Mouse (Mus musculus) layer of hippocampus, adult 18-20 months (tissue): ENCODE results near the gene Actl6b. TPM values are rescaled to one million over a fixed set of nuclear protein-coding genes. Genes with fewer than 3 reads are reported as not detected.
A peak's percentile ranks its signal among the peaks of the same experiment; 100 is the strongest.

Experiments
- DNase-seq, 2 experiments: peaks; one replicate each; pipeline ENCODE4 v3.0.0; 2022; ENCODE audit warnings: low spot score in 2 of 2
- long read RNA-seq: library from polyadenylated mRNA; stranded (forward); transcript quantifications from one replicate; pipeline ENCODE4 v2.0.0, GENCODE M21; 2021
- total RNA-seq, 2 experiments: library from RNA; stranded (reverse); gene quantifications; 2 replicates each; pipeline ENCODE4 v1.2.3; 2021

The Actl6b gene
- 100 to 1,000 TPM; 118 to 136 TPM for total RNA-seq
- long read RNA-seq, transcript Actl6b-205 (14 exons, 1,592 nt): major isoform, 34 of 60 reads
- long read RNA-seq, partial matches to known transcripts: 15 of 60 reads
- long read RNA-seq, other reads (novel, unspliced or antisense): 11 of 60 reads

- peak; percentile 88 to 93 for DNase-seq
Measured at GRCm38 (mm10) chr5:137553411-137553837, at the start of gene Actl6b. Gene Actl6b, plus strand, starts transcription at chr5:137553517.

DNA sequence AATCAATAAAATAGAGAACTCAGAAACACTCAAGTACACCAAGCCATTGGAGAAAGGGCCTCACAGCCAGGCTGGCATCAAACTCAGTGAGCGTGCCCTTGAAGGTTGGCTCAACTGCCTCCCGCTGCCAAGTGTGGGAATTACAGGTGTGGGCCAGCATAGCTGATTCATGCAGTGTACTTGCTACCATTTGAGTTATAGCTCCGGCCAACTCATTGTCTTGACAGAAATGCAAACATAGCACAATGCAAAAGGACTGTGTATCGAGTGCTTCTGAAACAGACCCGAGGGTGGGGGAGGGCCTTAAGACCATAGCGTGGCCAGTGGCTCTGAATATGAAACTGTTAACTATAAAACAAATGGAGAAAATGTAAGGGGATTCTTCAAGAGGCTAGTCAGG lies 49.3 kb upstream of the Actl6b start:
- no peak for DNase-seq

- peak; percentile 74 to 89 for DNase-seq
Measured at GRCm38 (mm10) chr5:137510014-137510501, 43.3 kb upstream of the Actl6b start.

- DNase-seq: no peak
Measured at GRCm38 (mm10) chr5:137510573-137511390, 42.5 kb upstream of the Actl6b start.

DNA sequence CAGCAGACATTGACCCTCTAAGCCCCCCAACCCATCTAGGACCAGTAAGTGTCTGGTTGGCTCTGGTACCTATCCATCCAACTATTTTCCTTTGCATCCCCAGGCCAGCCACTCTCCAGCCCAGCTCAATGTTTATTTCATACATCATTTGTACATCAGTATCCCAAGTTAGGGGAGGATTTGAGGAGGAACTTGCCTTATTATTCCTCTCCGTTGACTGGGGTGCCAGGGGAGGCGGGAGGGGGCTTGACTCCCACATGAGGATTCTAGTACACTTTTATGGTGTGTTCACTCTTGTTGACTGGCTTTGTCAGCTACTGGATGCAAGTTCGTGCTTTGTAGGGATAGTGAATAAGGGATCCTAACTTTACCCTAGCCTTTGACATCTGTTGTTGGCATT lies 41.6 kb upstream of the Actl6b start:
- DNase-seq: no peak

DNA sequence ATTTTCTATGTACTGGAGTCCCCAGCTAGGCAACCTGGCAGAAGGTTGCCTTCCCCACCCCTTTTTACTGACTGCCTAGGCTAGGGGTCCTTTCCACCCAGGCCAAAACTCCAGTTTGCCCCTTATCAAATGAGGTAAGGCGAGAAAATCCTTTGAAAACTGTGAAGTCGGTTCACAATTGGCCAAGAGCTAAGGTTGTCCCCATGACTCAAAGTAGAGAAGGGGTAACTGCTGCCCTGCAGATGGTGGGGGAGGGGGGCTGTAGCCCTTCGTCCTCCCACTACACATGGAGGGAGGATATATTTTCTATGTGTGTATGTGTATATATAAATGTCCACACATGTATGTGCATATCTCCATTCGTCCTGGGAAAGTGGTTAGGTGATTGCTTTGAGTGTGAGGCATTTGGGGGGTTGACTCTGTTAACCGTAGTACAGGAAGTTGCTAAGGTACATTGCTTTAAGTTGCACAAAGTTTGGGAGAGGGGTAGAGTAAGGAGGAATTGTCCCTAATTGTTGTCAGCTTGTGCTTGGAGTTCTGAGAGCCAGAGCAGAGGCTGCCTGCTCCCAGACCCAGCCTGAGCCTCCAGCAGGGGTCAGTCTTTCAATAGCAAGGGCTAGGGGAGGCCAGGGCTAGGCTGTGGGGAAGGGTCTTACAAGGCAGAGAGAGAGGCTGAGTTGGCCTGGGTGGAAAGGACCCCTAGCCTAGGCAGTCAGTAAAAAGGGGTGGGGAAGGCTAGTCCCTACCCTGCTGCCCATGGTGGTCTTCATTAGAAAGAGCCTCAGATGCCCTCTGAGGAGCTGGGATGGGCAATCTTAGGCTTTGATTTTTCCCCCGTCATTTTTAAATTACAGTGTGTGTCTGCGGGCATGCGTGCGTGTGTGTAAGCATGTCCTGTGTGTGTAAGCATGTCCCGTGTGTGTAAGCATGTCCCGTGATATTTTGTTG lies 40.2 kb upstream of the Actl6b start:
- DNase-seq: no peak

DNA sequence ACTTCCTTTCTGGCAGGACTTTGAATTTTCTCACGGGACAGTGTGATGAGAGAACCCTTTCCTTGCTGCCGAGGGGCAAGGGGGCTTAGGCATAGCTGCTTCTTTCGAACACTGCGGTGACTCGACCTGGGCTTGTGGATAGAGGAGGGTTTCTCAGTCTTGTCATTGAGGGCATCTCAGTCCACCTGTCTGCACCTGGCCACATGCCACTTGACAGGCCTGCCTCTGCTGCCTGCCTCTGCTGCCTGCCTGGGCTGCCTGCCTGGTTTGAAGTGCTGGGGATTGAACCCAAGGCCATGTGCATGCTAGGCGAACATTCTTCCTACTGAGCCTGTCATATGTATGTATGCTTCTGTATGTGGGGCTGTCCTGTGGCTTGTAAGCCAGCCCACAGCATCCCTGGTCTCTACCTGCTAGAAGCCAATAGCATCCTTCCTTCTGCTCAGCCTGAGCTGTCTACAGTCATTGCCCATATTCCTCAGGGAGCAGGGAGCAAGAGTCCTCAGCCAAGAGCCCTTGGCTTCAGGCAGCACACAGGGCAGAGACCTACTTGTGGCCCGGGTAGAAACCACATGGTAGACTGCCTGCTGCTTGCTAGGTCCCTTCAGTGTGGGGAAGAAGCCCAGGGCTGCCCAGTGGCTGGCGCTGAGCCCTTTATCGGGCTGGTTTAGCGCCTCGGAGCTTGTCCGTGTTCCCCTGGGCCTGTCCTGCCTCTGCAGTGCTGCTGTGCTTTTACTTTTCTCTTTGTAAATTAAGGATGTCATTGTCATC lies 39.2 kb upstream of the Actl6b start:
- no peak for DNase-seq

DNA sequence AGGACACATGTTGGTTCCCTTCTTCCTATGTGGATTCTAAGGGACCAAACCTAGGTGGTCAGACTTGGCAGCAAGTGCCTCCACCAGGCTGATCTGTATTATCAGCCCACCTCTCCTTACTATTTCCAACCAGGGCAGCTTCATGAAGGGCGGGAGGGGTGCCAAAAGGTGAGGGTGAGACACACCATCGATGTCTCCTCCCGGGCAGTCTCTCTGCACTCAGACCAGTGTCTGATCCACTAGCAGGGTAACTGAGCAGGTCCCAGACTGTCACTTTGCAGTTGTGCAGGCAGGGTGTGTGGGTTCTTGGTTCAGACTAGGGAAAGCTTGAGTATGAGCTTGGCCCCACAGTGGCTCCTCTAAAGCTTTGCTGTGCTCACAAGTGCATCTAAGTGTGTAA lies 38.5 kb upstream of the Actl6b start:
- DNase-seq: no peak

DNA sequence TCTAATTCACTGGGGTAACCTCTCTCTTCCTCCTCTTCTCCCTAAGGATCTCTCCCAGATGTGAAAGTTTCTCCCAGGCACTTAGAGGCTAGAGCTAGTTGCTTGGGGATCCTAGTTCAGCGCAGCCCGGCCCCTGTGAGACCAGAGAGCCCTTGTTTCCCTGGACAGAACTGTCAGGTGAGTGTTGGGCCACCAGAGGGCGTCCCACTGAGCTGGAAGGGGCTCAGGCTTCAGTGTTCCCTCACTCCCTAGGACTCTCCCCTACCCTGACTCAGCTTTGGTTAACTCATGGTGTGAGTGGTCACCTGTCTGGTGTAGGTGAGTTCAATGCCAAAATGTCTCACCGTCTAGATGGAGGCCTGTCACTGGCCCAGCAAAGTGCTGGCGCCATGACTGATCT lies 34.9 kb upstream of the Actl6b start, which contains the start of gene Gigyf1:
TSS of gene Gigyf1 (plus strand) at position 113 of the 400 bp plus-strand sequence.
- no peak for DNase-seq

DNA sequence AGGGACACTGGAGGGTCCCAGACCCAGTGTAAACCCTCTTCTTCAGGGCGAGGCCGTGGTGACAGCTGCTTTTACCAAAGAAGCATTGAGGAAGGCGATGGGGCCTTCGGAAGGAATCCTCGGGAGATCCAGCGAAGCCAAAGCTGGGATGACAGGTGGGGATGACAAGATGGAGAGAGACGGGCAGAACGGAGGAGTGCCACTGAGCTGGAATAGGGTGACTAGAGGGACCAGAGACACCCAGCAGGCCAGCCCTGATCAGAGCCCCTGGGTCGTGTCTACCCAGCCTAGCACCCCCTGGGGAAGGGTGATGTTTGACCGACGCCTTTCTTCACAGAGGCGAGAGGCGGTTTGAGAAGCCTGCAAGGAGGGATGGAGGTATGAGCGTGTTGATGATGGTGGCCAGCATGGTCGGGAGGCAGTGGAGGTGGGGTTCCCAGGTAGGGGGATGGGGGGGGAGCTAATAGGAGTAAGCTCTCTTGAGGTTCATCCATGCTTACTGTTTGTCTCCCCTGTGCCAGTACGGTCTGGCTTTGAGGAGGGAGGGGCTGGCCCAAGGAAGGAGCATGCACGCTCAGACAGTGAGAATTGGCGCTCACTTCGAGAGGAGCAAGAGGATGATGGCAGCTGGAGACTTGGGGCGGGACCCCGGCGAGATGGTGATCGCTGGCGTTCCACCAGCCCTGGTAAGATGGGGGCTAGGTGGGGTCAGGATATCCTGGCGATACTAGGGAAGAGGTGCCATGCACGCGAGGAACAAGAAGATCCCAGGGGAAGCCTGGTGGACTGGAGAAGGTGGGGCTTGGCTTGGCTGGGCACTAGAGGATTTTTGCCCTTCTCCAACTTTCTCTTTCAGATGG lies 33.4 kb upstream of the Actl6b start:
- no peak for DNase-seq

DNA sequence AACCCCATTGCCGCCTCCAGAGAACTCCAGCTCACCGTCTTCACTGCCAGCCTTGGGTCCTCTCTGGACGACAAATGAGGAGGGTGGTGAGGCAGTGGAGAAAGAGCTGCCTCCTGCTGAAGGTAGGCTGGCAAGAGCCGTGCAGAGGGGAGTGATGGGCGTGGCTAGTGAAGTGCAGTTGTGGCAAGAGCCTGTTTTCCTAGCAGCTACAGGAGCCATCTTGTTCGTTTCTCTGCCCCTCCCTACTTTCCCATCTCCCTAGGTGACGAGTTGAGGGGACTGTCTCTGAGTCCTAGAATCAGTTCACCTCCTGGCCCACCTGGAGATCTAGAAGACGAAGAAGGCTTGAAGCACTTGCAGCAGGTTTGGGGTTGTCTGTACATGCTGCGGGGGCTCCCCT lies 31.5 kb upstream of the Actl6b start:
- no peak for DNase-seq

DNA sequence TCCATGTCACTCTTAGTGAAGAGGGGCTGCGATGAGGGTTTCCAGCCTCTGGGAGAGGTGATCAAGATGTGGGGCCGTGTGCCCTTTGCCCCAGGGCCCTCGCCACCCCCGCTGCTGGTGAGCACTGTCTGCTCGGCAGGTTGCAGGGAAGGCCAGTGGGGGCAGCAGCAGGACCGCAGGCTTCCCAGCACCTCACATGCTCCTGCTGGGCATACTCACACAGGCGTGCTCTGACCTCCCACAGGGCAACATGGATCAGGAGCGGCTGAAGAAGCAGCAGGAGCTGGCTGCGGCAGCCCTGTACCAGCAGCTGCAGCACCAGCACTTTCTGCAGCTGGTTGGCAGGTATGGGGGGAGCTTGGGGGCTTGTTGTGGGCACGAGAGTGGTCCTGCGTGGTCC lies 30.6 kb upstream of the Actl6b start:
- DNase-seq: no peak

DNA sequence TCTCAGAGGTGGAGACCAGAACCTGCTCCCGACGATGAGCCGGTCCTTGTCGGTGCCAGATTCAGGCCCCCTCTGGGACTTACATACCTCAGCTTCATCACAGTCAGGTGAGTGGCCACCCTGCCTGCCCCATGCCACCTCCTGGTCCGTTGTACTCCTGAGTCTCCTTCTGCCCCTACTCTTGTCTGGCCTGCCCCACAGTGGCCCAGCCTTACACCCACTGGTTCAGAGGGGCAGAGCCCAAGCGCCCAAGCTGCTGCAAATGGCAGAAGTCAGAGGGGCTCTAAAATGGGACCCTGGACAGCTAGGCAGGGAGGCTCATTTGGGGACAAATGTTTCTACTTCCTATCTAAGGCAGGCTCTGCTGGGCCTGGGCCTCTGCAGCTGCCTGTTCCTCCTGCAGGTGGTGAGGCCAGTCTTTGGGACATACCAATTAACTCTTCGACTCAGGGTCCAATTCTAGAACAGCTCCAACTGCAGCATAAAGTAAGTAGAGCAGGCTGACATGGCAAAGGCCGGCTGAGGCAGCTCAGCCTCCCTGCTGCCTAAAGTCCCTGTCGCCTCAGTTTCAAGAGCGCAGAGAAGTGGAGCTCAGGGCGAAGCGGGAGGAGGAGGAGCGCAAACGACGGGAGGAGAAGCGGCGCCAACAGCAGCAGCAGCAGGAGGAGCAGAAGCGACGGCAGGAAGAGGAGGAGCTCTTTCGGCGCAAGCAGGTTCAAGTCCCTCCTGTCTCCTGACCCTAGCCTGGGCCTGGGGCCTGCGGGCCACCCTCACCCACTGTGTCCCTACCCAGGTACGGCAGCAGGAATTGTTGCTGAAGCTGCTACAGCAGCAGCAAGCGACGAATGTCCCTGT lies 29.7 kb upstream of the Actl6b start:
- DNase-seq: no peak

DNA sequence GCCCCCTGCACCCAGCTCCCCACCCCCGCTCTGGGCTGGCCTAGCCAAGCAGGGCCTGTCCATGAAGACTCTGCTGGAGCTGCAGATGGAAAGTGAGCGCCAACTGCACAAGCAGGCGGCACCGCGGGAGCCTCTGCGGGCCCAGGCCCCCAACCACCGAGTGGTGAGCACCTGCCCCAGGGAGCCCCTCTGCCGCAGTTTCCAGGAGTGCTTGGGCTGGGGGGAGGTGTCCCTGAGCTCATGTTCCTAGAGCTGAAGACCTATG lies 29.1 kb upstream of the Actl6b start:
- DNase-seq: no peak

DNA sequence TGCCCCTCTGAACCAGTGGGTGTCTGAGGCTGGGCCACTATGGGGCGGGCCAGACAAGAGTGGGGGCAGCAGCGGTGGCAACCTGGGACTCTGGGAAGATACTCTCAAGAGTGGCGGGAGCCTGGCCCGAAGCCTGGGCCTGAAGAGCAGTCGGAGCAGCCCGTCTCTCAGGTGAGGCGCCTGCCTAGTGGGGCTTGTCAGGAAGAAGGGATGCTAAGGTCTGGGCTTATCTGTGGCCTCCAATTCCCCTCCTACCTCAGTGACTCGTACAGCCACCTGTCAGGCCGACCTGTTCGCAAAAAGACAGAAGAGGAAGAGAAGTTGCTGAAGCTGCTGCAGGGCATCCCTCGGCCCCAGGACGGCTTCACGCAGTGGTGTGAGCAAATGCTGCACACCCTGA lies 28.6 kb upstream of the Actl6b start:
- no peak for DNase-seq

DNA sequence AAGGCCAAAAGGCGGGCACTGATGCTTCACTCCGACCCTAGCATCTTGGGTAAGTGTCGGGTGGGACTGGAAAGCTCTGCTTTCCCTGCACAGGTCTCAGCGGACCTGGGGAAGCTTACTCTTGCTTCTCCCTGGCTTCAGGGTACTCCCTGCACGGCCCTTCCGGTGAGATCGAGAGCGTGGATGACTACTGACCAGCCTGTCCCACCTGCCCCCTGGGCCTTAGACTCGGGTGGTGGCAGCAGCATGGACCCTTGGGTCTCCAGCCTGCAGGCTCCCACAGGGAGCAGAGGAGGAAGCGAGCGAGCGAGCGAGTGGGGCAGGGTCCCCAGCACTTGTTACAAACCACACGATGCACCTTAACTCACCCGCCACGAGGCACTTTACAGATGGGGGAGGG lies 27.8 kb upstream of the Actl6b start:
- DNase-seq: no peak

GRCm38 (mm10) chr5:137526192-137526936 lies 27.0 kb upstream of the Actl6b start:
- DNase-seq: no peak

- no peak for DNase-seq
Measured at GRCm38 (mm10) chr5:137527413-137527812, 25.9 kb upstream of the Actl6b start.
